Mouse (Mus musculus): ENCODE results near the gene Rbfox2. TPM values are rescaled to one million over a fixed set of nuclear protein-coding genes. Genes with fewer than 3 reads are reported as not detected.

The Rbfox2 gene
- polyA plus RNA-seq, 1 experiment from 2014 or later, result 81.5 TPM

GRCm38 (mm10) chr15:77072556-77073163, 234.1 kb downstream of the Rbfox2 start:
- ATAC-seq (replicated peaks; ENCODE audit: insufficient number of reproducible peaks, low FRiP score, low TSS enrichment), result no peak
- Histone ChIP-seq H3K4me2 (no peak overlapping the region), H3K9ac (ENCODE audit: low read depth, low read length) (no peak overlapping the region), H3K4me1 (ENCODE audit: control insufficient read depth, insufficient read depth, low read length) (peaks cover 19% of the 10 kb centered on the region), H3K27ac (ENCODE audit: low read depth, low read length) (no peak overlapping the region), H3K9me3 (replicated peaks; ENCODE audit: control insufficient read depth, low read length) (no peaks in the 10 kb centered on the region), H3K36me3 (ENCODE audit: control insufficient read depth, insufficient read depth, low read length) (peaks cover 18% of the 10 kb centered on the region), H3K4me3 (ENCODE audit: low read depth, low read length) (no peak overlapping the region), H3K27me3 (ENCODE audit: control insufficient read depth, insufficient read depth, low read length) (no peaks in the 10 kb centered on the region)
- WGBS (ENCODE audit: insufficient replicate concordance), result 75% methylated on average over 4 of the region's 4 CpGs

- H3K4me3 ChIP-seq (ENCODE audit: low read depth, low read length), result no peak overlapping the region
- no peaks in the 10 kb centered on the region for H3K27me3 ChIP-seq (ENCODE audit: control insufficient read depth, insufficient read depth, low read length)
- 10% methylated on average over 10 of the region's 10 CpGs for WGBS (ENCODE audit: insufficient replicate concordance)
- peak overlapping the region; percentile 24 for H3K4me2 ChIP-seq
- H3K4me1 ChIP-seq (ENCODE audit: control insufficient read depth, insufficient read depth, low read length), result peaks cover 19% of the 10 kb centered on the region
- 0 out of 2 replicates have a peak overlapping the region, but pooled peaks have one; percentile 15 for H3K27ac ChIP-seq (ENCODE audit: low read depth, low read length)
- H3K9ac ChIP-seq (ENCODE audit: low read depth, low read length), result no peak overlapping the region
- no peaks in the 10 kb centered on the region for H3K9me3 ChIP-seq (replicated peaks; ENCODE audit: control insufficient read depth, low read length)
- H3K36me3 ChIP-seq (ENCODE audit: control insufficient read depth, insufficient read depth, low read length), result peaks cover 7% of the 10 kb centered on the region
- ATAC-seq (replicated peaks; ENCODE audit: insufficient number of reproducible peaks, low FRiP score, low TSS enrichment), result no peak
These were observed 235.3 kb downstream of the Rbfox2 start for GRCm38 (mm10) chr15:77071501-77071900.

GRCm38 (mm10) chr15:77070745-77071268, 236.0 kb downstream of the Rbfox2 start:
- no peaks in the 10 kb centered on the region for H3K9me3 ChIP-seq (replicated peaks; ENCODE audit: control insufficient read depth, low read length)
- H3K27ac ChIP-seq (ENCODE audit: low read depth, low read length), result no peak overlapping the region
- H3K9ac ChIP-seq (ENCODE audit: low read depth, low read length), result no peak overlapping the region
- no peak overlapping the region for H3K4me3 ChIP-seq (ENCODE audit: low read depth, low read length)
- peaks cover 19% of the 10 kb centered on the region for H3K4me1 ChIP-seq (ENCODE audit: control insufficient read depth, insufficient read depth, low read length)
- no peak for ATAC-seq (replicated peaks; ENCODE audit: insufficient number of reproducible peaks, low FRiP score, low TSS enrichment)
- peaks cover 3% of the 10 kb centered on the region; the same call in 1 of the 2 replicates for H3K36me3 ChIP-seq (ENCODE audit: control insufficient read depth, insufficient read depth, low read length)
- WGBS (ENCODE audit: insufficient replicate concordance), result 84% methylated on average over 11 of the region's 11 CpGs
- H3K4me2 ChIP-seq, result no peak overlapping the region
- H3K27me3 ChIP-seq (ENCODE audit: control insufficient read depth, insufficient read depth, low read length), result no peaks in the 10 kb centered on the region

GRCm38 (mm10) chr15:77069019-77069418, 237.8 kb downstream of the Rbfox2 start:
- H3K36me3 ChIP-seq (ENCODE audit: control insufficient read depth, insufficient read depth, low read length), result no peaks in the 10 kb centered on the region
- ATAC-seq (replicated peaks; ENCODE audit: insufficient number of reproducible peaks, low FRiP score, low TSS enrichment), result no peak
- no peaks in the 10 kb centered on the region for H3K9me3 ChIP-seq (replicated peaks; ENCODE audit: control insufficient read depth, low read length)
- H3K27ac ChIP-seq (ENCODE audit: low read depth, low read length), result peak overlapping the region; percentile 42; the same call in 1 of the 2 replicates
- H3K27me3 ChIP-seq (ENCODE audit: control insufficient read depth, insufficient read depth, low read length), result no peaks in the 10 kb centered on the region
- WGBS (ENCODE audit: insufficient replicate concordance), result 53% methylated on average over 3 of the region's 3 CpGs
- H3K4me1 ChIP-seq (ENCODE audit: control insufficient read depth, insufficient read depth, low read length), result peaks cover 19% of the 10 kb centered on the region
- no peak overlapping the region for H3K4me3 ChIP-seq (ENCODE audit: low read depth, low read length)
- H3K4me2 ChIP-seq, result no peak overlapping the region
- H3K9ac ChIP-seq (ENCODE audit: low read depth, low read length), result no peak overlapping the region

GRCm38 (mm10) chr15:77068439-77068861, 238.4 kb downstream of the Rbfox2 start:
- 32% methylated on average over 3 of the region's 3 CpGs for WGBS (ENCODE audit: insufficient replicate concordance)
- H3K9ac ChIP-seq (ENCODE audit: low read depth, low read length), result 0 out of 2 replicates have a peak overlapping the region, but pooled peaks have one; percentile 17
- H3K4me1 ChIP-seq (ENCODE audit: control insufficient read depth, insufficient read depth, low read length), result peaks cover 19% of the 10 kb centered on the region
- H3K4me2 ChIP-seq, result no peak overlapping the region
- no peaks in the 10 kb centered on the region for H3K9me3 ChIP-seq (replicated peaks; ENCODE audit: control insufficient read depth, low read length)
- H3K27ac ChIP-seq (ENCODE audit: low read depth, low read length), result peak overlapping the region; percentile 42
- H3K4me3 ChIP-seq (ENCODE audit: low read depth, low read length), result no peak overlapping the region
- no peaks in the 10 kb centered on the region for H3K27me3 ChIP-seq (ENCODE audit: control insufficient read depth, insufficient read depth, low read length)
- H3K36me3 ChIP-seq (ENCODE audit: control insufficient read depth, insufficient read depth, low read length), result no peaks in the 10 kb centered on the region
- no peak; the same call in 1 of the 2 replicates for ATAC-seq (replicated peaks; ENCODE audit: insufficient number of reproducible peaks, low FRiP score, low TSS enrichment)

GRCm38 (mm10) chr15:77066233-77066632, 240.6 kb downstream of the Rbfox2 start:
- WGBS (ENCODE audit: insufficient replicate concordance), result 49% methylated on average over 6 of the region's 6 CpGs
- no peaks in the 10 kb centered on the region for H3K36me3 ChIP-seq (ENCODE audit: control insufficient read depth, insufficient read depth, low read length)
- no peak overlapping the region for H3K4me3 ChIP-seq (ENCODE audit: low read depth, low read length)
- ATAC-seq (replicated peaks; ENCODE audit: insufficient number of reproducible peaks, low FRiP score, low TSS enrichment), result no peak
- no peaks in the 10 kb centered on the region for H3K9me3 ChIP-seq (replicated peaks; ENCODE audit: control insufficient read depth, low read length)
- no peaks in the 10 kb centered on the region for H3K27me3 ChIP-seq (ENCODE audit: control insufficient read depth, insufficient read depth, low read length)
- no peak overlapping the region for H3K4me2 ChIP-seq
- no peak overlapping the region for H3K9ac ChIP-seq (ENCODE audit: low read depth, low read length)
- H3K4me1 ChIP-seq (ENCODE audit: control insufficient read depth, insufficient read depth, low read length), result peaks cover 9% of the 10 kb centered on the region
- no peak overlapping the region for H3K27ac ChIP-seq (ENCODE audit: low read depth, low read length)

- Histone ChIP-seq H3K36me3 (ENCODE audit: control insufficient read depth, insufficient read depth, low read length) (no peaks in the 10 kb centered on the region), H3K4me2 (no peak overlapping the region), H3K27ac (ENCODE audit: low read depth, low read length) (no peak overlapping the region), H3K9ac (ENCODE audit: low read depth, low read length) (no peak overlapping the region), H3K4me3 (ENCODE audit: low read depth, low read length) (no peak overlapping the region), H3K9me3 (replicated peaks; ENCODE audit: control insufficient read depth, low read length) (no peaks in the 10 kb centered on the region), H3K27me3 (ENCODE audit: control insufficient read depth, insufficient read depth, low read length) (no peaks in the 10 kb centered on the region), H3K4me1 (ENCODE audit: control insufficient read depth, insufficient read depth, low read length) (peaks cover 9% of the 10 kb centered on the region; the same call in 1 of the 2 replicates)
- 87% methylated on average over 6 of the region's 6 CpGs for WGBS (ENCODE audit: insufficient replicate concordance)
- no peak for ATAC-seq (replicated peaks; ENCODE audit: insufficient number of reproducible peaks, low FRiP score, low TSS enrichment)
These were observed 241.4 kb downstream of the Rbfox2 start for GRCm38 (mm10) chr15:77065259-77065852.

- H3K9ac ChIP-seq (ENCODE audit: low read depth, low read length), result no peak overlapping the region
- no peaks in the 10 kb centered on the region for H3K27me3 ChIP-seq (ENCODE audit: control insufficient read depth, insufficient read depth, low read length)
- H3K4me1 ChIP-seq (ENCODE audit: control insufficient read depth, insufficient read depth, low read length), result no peaks in the 10 kb centered on the region
- no peak overlapping the region for H3K4me3 ChIP-seq (ENCODE audit: low read depth, low read length)
- H3K36me3 ChIP-seq (ENCODE audit: control insufficient read depth, insufficient read depth, low read length), result no peaks in the 10 kb centered on the region
- H3K27ac ChIP-seq (ENCODE audit: low read depth, low read length), result no peak overlapping the region
- no peaks in the 10 kb centered on the region; the same call in 1 of the 2 replicates for H3K9me3 ChIP-seq (replicated peaks; ENCODE audit: control insufficient read depth, low read length)
- no peak for ATAC-seq (replicated peaks; ENCODE audit: insufficient number of reproducible peaks, low FRiP score, low TSS enrichment)
- H3K4me2 ChIP-seq, result no peak overlapping the region
These were observed 244.1 kb downstream of the Rbfox2 start for GRCm38 (mm10) chr15:77062746-77063145.
